Mouse (Mus musculus) cerebellum, adult 9-11 months (tissue): ENCODE data around the gene Cd200r3.

ENCODE experiments used
- DNase-seq: peaks from one replicate; pipeline ENCODE4 v3.0.0; 2022

Cd200r3 gene

GRCm38 (mm10) chr16:44993319-44994019 is 50.0 kb downstream of the Cd200r3 start:
- no peak for DNase-seq

- DNase-seq: no peak
Measured at GRCm38 (mm10) chr16:44994206-44994953, 50.9 kb downstream of the Cd200r3 start.

- DNase-seq: no peak
Measured at GRCm38 (mm10) chr16:44995111-44995510, 51.6 kb downstream of the Cd200r3 start.

GRCm38 (mm10) chr16:44996701-44997100 is 53.2 kb downstream of the Cd200r3 start:
- no peak for DNase-seq

- DNase-seq: no peak
Measured at GRCm38 (mm10) chr16:44999537-44999936, 56.1 kb downstream of the Cd200r3 start.

- no peak for DNase-seq
Measured at GRCm38 (mm10) chr16:45004443-45004842, 61.0 kb downstream of the Cd200r3 start.

- DNase-seq: no peak
Measured at GRCm38 (mm10) chr16:45005280-45005679, 61.8 kb downstream of the Cd200r3 start.

- DNase-seq: no peak
Measured at GRCm38 (mm10) chr16:45006971-45007370, 63.5 kb downstream of the Cd200r3 start.

GRCm38 (mm10) chr16:45007807-45008206 is 64.3 kb downstream of the Cd200r3 start:
- no peak for DNase-seq

GRCm38 (mm10) chr16:45009634-45010033 is 66.2 kb downstream of the Cd200r3 start:
- DNase-seq: no peak

- no peak for DNase-seq
Measured at GRCm38 (mm10) chr16:45015591-45015990, 72.1 kb downstream of the Cd200r3 start.

GRCm38 (mm10) chr16:45016488-45016887 is 73.0 kb downstream of the Cd200r3 start:
- no peak for DNase-seq

- no peak for DNase-seq
Measured at GRCm38 (mm10) chr16:45018868-45019267, 75.4 kb downstream of the Cd200r3 start.

- DNase-seq: no peak
Measured at GRCm38 (mm10) chr16:45020055-45020454, 76.6 kb downstream of the Cd200r3 start.

GRCm38 (mm10) chr16:45020669-45021309 is 77.3 kb downstream of the Cd200r3 start:
- DNase-seq: no peak

- DNase-seq: no peak
Measured at GRCm38 (mm10) chr16:45021443-45021842, 78.0 kb downstream of the Cd200r3 start.

- peak; percentile 3 for DNase-seq
Measured at GRCm38 (mm10) chr16:45023904-45024303, 80.4 kb downstream of the Cd200r3 start.

- no peak for DNase-seq
Measured at GRCm38 (mm10) chr16:45025321-45025720, 81.8 kb downstream of the Cd200r3 start.

- DNase-seq: no peak
Measured at GRCm38 (mm10) chr16:45029080-45029479, 85.6 kb downstream of the Cd200r3 start.

GRCm38 (mm10) chr16:45029493-45029892 is 86.0 kb downstream of the Cd200r3 start:
- no peak for DNase-seq

- DNase-seq: no peak
Measured at GRCm38 (mm10) chr16:45030127-45030526, 86.6 kb downstream of the Cd200r3 start.

GRCm38 (mm10) chr16:45030796-45031195 is 87.3 kb downstream of the Cd200r3 start:
- DNase-seq: no peak
